In genomic region chr6:87734136-87734535, GRCm38 (mm10) we compare ENCODE assay signal across 14 mouse cellular contexts. TPM values are rescaled to one million over a fixed set of nuclear protein-coding genes. Genes with fewer than 3 reads are reported as not detected.
DNase-seq lines count a peak whose midpoint lies in the region; ATAC-seq lines count a peak whose summit lies in the region.
"Had no signal": no experiment of that assay in that cellular context is flagged by ENCODE, and none has a peak within 500 bp of the region (broad histone marks: within the 10 kb centered on the region; RNA-seq: fewer than 3 reads in every experiment).

No protein-coding gene starts in this region.

- DNase-seq in hindbrain, embryonic 14.5 days (ENCODE audit: low spot score), result no peak
- DNase-seq in kidney, adult 11 months, result peak; percentile 35
- DNase-seq in kidney, postnatal 25 days, result peak; percentile 23 to 65
- DNase-seq in mesoderm, embryonic 11.5 days (ENCODE audit: low read depth, low spot score), result peak; percentile 31
- DNase-seq in thymus, adult 18-20 months, result no peak
- no peak for DNase-seq in cerebellum, adult 11 months
- DNase-seq: forebrain, postnatal 0 days; heart, adult 11 months; thymus, postnatal 14 days had no signal

- H3K4me2 ChIP-seq in hindbrain, embryonic 14.5 days (replicated peaks), result peak overlapping the region; percentile 83; the same call in 1 of the 2 replicates
- H3K4me2 ChIP-seq in hindbrain, embryonic 12.5 days (replicated peaks), result no peak overlapping the region

- H3K9me3 ChIP-seq in hindbrain, embryonic 14.5 days (ENCODE audit: control insufficient read depth, low read length), result no peaks in the 10 kb centered on the region
- no peaks in the 10 kb centered on the region; the same call in 1 of the 2 replicates for H3K9me3 ChIP-seq in hindbrain, embryonic 12.5 days (replicated peaks)

- no peak overlapping the region for H3K27ac ChIP-seq in hindbrain, embryonic 14.5 days
- H3K27ac ChIP-seq in hindbrain, embryonic 12.5 days, result no peak overlapping the region
- H3K27ac ChIP-seq: macrophage had no signal

- peaks cover 21% of the 10 kb centered on the region for H3K27me3 ChIP-seq in hindbrain, embryonic 14.5 days (ENCODE audit: control insufficient read depth, insufficient read depth, low read length)
- peaks cover 67% of the 10 kb centered on the region for H3K27me3 ChIP-seq in hindbrain, embryonic 12.5 days

- no peak for ATAC-seq in hindbrain, embryonic 14.5 days (ENCODE audit: low FRiP score)
- ATAC-seq in hindbrain, embryonic 12.5 days (ENCODE audit: low FRiP score), result no peak
- no peak for ATAC-seq in megakaryocyte progenitor cell, adult 5-6 weeks (replicated peaks; ENCODE audit: poor library complexity)
- ATAC-seq: forebrain, postnatal 0 days had no signal

- no peaks in the 10 kb centered on the region for H3K36me3 ChIP-seq in hindbrain, embryonic 14.5 days (replicated peaks; ENCODE audit: control insufficient read depth, insufficient read depth)
- H3K36me3 ChIP-seq in hindbrain, embryonic 12.5 days, result no peaks in the 10 kb centered on the region

- peaks cover 22% of the 10 kb centered on the region; the same call in 1 of the 2 replicates for H3K4me1 ChIP-seq in hindbrain, embryonic 14.5 days (replicated peaks; ENCODE audit: control insufficient read depth, insufficient read depth, low read length)
- H3K4me1 ChIP-seq in hindbrain, embryonic 12.5 days, result peaks cover 46% of the 10 kb centered on the region

- H3K9ac ChIP-seq in hindbrain, embryonic 14.5 days, result no peak overlapping the region
- no peak overlapping the region for H3K9ac ChIP-seq in hindbrain, embryonic 12.5 days
- H3K9ac ChIP-seq: forebrain, postnatal 0 days had no signal

- H3K4me3 ChIP-seq in hindbrain, embryonic 14.5 days (replicated peaks; ENCODE audit: low read length), result no peak overlapping the region
- H3K4me3 ChIP-seq in hindbrain, embryonic 12.5 days, result no peak overlapping the region
- H3K4me3 ChIP-seq: myocyte had no signal

- WGBS in hindbrain, embryonic 14.5 days, result 69% methylated on average over 5 of the region's 5 CpGs
- 60% methylated on average over 5 of the region's 5 CpGs for WGBS in hindbrain, embryonic 12.5 days

RNA-seq across cellular contexts. Expression of gene Efcc1, which starts 3.5 kb away (rescaled TPM):
- polyA plus RNA-seq in hindbrain, embryonic 14.5 days (2014; fragmentation: Nextera tagmentation; extraction: Ambion mirVana), result 6.1 and 8.0 TPM in 2 replicates
- 8.2 and 9.7 TPM in 2 replicates for polyA plus RNA-seq in hindbrain, embryonic 12.5 days (2016; fragmentation: Nextera tagmentation; extraction: Ambion mirVana)
- 0.64 and 1.0 TPM in 2 replicates for total RNA-seq in megakaryocyte progenitor cell, adult 5-6 weeks (2015)
- 2.1 TPM in 2 replicates for total RNA-seq in megakaryocyte progenitor cell, adult 5-6 weeks (2017)
- polyA plus RNA-seq: macrophage had no signal

RNA-seq across cellular contexts. Expression of gene Gp9, which starts 43.7 kb away (rescaled TPM):
- polyA plus RNA-seq in hindbrain, embryonic 14.5 days (2014; fragmentation: Nextera tagmentation; extraction: Ambion mirVana), result 0.56 and 0.83 TPM in 2 replicates
- polyA plus RNA-seq in hindbrain, embryonic 12.5 days (2016; fragmentation: Nextera tagmentation; extraction: Ambion mirVana), result 1.8 and 2.6 TPM in 2 replicates
- total RNA-seq in megakaryocyte progenitor cell, adult 5-6 weeks (2015), result 1.9 and 2.2 TPM in 2 replicates
- 0.81 and 2.3 TPM in 2 replicates for total RNA-seq in megakaryocyte progenitor cell, adult 5-6 weeks (2017)
- polyA plus RNA-seq: C2C12, myocyte had no signal

Comparison
In these comparisons a context has a peak if more than half of its experiments do, and no peak if none do; other contexts are left out.
1. DNase-seq: peak in kidney, adult 11 months (single experiment), kidney, postnatal 25 days (2 of 2) and mesoderm, embryonic 11.5 days (single experiment); none in hindbrain, embryonic 14.5 days (single experiment), thymus, adult 18-20 months (0 of 2) and cerebellum, adult 11 months (single experiment).